Mouse (Mus musculus): ENCODE data around the gene BC055324. TPM values are rescaled to one million over a fixed set of nuclear protein-coding genes. Genes with fewer than 3 reads are reported as not detected.
A peak's percentile ranks its signal among the peaks of the same experiment; 100 is the strongest.
"Not testable (repeated sequence)": the region's sequence is repeated elsewhere in the genome, so short reads cannot be mapped to it uniquely, and the experiment has no call there.

Gene BC055324
- polyA plus RNA-seq (2012; ENCODE audit: insufficient read depth, insufficient read length, low replicate concordance, missing spikeins), result not detected in 2 replicates

DNA sequence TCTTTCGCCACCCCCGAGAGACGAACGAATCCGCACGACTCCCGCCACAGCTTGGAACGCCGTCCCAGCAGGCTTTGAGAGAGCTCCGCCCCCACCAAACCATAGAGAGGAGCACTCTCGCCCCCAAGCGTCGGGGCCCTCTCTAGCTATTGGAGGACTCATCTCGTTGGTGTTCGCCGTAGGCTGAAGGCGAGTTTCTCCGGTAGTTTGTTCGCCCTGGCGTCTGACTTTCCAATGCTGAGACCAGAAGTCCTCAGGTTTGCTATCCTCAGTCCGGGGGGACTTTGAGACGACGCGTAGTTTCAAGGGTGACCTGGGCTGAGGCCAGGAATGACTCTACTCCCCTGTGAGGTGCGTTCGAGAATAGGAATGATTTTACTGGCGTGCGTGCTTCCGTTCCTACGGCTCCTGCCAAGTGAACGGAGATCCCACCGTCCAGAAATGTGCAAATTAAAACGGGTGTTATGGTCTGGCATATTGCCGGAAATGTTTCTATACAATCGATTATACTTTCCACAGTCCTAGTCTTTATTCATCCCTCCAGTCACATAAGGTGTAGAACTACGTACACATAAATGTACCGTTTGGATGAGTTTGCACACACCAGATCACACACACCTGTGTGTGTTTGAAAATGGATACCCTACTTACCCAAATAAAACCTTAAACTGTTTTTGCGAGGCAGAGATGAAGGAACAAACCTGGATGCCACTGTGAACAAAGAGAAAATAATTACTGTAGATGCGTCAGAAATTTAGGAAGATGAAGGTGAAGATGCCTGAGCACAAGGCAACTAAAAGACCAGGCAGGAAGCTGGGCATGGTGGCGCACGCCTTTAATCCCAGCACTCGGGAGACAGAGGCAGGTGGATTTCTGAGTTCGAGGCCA is at the start of gene BC055324, which contains the start of gene Mettl18:
TSS of gene BC055324 (minus strand) at position 76 of the 888 bp plus-strand sequence.
TSS of gene Mettl18 (plus strand) at position 169 of the 888 bp plus-strand sequence.
- no peak for TF ChIP-seq CTCF (IDR thresholded peaks at IDR 0.05; ENCODE audit: insufficient read depth, low read depth, low read length)
- 0 out of 2 replicates have a peak, but pooled peaks have one; percentile 37 for TF ChIP-seq POLR2A (IDR thresholded peaks at IDR 0.05; ENCODE audit: insufficient read depth, low read depth, low read length)
- peak within 1 kb of the TSS; percentile 94 for H3K4me3 ChIP-seq (ENCODE audit: insufficient read depth, low read depth, low read length)
- 2% methylated on average over 43 of the region's 43 CpGs for WGBS
- peak within 1 kb of the TSS; percentile 79 for H3K27ac ChIP-seq (ENCODE audit: insufficient read depth, low read depth, low read length)
- H3K4me1 ChIP-seq (ENCODE audit: control insufficient read depth, insufficient read depth, low read length), result no peaks in the 10 kb centered on the region

DNA sequence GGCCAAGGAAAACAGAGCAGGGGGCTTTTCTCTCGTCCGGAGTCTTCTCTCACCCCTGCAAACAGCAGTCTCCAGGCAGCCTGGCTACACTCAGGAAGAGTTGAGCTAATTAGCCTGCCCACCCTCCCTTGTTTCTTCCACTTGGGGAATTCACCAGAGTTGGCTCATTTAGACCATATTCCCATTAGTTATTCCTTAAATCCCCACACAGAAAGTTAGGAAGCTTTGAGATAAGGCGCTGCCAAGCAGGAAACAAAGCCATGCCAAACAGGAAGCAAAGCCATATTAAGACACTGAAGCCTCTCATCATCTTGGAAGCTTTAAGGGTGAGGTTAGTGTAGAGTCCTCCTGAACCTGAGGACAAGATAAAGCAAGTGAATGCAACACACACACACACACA is 49.0 kb upstream of the BC055324 start:
- TF ChIP-seq POLR2A (IDR thresholded peaks at IDR 0.05; ENCODE audit: insufficient read depth, low read depth, low read length) (no peak), CTCF (IDR thresholded peaks at IDR 0.05; ENCODE audit: insufficient read depth, low read depth, low read length) (no peak)
- H3K4me1 ChIP-seq (ENCODE audit: control insufficient read depth, insufficient read depth, low read length), result no peaks in the 10 kb centered on the region
- 29% methylated on average over 3 of the region's 3 CpGs for WGBS

DNA sequence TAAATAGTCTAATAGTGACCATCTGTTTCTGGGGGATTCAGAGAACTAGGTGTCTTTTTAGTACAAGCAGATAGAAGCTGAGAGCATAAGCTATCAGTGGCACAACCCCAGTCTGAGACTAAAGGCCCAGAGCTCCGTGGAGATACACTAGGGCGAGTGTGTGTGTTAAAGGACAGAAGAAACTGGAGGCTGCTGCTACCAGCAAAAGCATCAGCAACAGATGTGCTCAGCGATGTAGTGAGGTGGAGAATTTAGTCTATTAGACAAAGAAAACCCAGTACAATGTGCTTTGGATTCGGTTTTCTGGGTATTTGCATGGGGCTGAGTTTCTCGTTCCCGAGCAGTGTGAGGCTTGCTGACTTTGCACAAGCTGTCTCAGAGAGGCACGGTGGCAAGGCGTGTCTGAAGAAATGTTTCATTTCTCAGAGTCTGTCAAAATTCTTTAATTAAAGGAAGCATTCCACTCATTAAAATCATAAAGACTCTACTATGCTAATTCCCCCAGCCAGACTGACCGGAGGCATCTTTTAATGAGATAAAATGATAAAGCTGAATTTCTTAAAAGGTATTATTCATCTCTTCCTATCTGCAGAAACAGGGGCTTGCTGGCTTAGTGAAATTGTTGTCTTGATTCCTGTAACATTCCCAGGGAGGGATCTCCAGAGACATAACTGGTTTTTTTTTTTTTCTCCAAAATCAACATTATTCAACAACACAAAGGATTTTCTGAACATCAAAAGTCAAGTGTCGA is 46.0 kb upstream of the BC055324 start:
- 76% methylated on average over 10 of the region's 10 CpGs for WGBS
- Histone ChIP-seq H3K4me1 (ENCODE audit: control insufficient read depth, insufficient read depth, low read length) (no peaks in the 10 kb centered on the region), H3K27ac (ENCODE audit: insufficient read depth, low read depth, low read length) (no peak overlapping the region), H3K4me3 (ENCODE audit: insufficient read depth, low read depth, low read length) (no peak overlapping the region)
- TF ChIP-seq CTCF (IDR thresholded peaks at IDR 0.05; ENCODE audit: insufficient read depth, low read depth, low read length), result no peak
- no peak for TF ChIP-seq POLR2A (IDR thresholded peaks at IDR 0.05; ENCODE audit: insufficient read depth, low read depth, low read length)

More for the DNA sequence above, 49.0 kb upstream of the BC055324 start:
- Histone ChIP-seq H3K27ac (ENCODE audit: insufficient read depth, low read depth, low read length) (no peak overlapping the region), H3K4me3 (ENCODE audit: insufficient read depth, low read depth, low read length) (no peak overlapping the region)

DNA sequence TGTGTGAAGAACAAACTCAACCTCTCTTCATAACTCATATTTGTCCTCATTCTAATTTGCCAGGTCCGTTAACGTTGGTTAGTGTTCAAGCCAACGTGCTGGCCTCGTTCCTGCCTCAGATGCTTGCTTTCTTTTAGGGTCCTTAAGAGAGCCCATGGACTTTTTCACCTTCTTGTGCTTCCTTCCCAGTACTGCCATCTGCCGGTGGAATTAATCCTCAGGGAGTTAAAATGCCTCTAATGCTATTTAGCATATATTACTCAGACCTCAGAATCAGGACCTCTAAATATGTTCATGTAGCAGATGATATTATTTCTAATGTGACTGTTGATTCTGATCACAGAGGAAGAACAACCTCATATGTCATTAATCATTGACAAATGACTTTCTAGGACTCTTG is 32.8 kb upstream of the BC055324 start:
- H3K4me1 ChIP-seq (ENCODE audit: control insufficient read depth, insufficient read depth, low read length), result no peaks in the 10 kb centered on the region
- no peak overlapping the region for H3K27ac ChIP-seq (ENCODE audit: insufficient read depth, low read depth, low read length)
- WGBS, result 63% methylated on average over 5 of the region's 5 CpGs
- no peak for TF ChIP-seq POLR2A (IDR thresholded peaks at IDR 0.05; ENCODE audit: insufficient read depth, low read depth, low read length)
- no peak for TF ChIP-seq CTCF (IDR thresholded peaks at IDR 0.05; ENCODE audit: insufficient read depth, low read depth, low read length)
- H3K4me3 ChIP-seq (ENCODE audit: insufficient read depth, low read depth, low read length), result no peak overlapping the region

DNA sequence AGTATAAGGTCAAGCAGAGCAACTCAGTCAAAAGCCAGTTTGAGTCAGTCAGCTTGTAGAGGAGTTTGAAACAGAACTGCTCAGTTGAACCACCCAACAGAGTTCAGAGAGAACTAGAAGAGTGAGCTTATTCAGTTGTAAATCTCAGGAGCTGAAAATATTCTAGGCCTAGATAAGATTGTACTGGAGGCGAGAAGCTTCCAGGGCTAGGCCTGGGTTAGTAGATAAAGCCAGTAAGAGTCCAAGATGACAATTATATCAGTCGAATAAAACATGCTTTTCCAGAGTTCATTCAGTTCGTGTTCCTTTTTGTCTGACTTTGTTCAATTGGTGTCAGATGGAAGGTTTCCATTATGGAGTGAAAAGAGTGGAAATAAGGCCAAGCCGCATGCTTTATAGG is 31.1 kb upstream of the BC055324 start:
- H3K4me1 ChIP-seq (ENCODE audit: control insufficient read depth, insufficient read depth, low read length), result no peaks in the 10 kb centered on the region
- H3K27ac ChIP-seq (ENCODE audit: insufficient read depth, low read depth, low read length), result no peak overlapping the region
- no peak overlapping the region for H3K4me3 ChIP-seq (ENCODE audit: insufficient read depth, low read depth, low read length)
- 83% methylated on average over 4 of the region's 4 CpGs for WGBS
- TF ChIP-seq CTCF (IDR thresholded peaks at IDR 0.05; ENCODE audit: insufficient read depth, low read depth, low read length), result no peak

DNA sequence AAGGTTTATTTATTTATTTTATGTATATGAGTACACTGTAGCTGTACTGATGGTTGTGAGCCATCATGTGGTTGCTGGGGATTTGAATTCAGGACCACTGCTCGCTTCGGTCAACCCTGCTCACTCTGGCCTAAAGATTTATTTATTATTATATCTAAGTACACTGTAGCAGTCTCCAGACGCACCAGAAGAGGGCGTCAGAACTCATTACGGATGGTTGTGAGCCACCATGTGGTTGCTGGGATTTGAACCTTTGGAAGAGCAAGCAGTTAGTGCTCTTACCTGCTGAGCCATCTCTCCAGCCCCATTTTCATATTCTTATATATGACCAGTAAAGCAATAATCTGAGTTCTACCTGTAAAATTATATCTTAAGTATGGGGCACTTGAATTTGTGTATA is 27.5 kb upstream of the BC055324 start:
- not testable (repeated sequence) for H3K4me3 ChIP-seq (ENCODE audit: insufficient read depth, low read depth, low read length); H3K27ac ChIP-seq (ENCODE audit: insufficient read depth, low read depth, low read length); H3K4me1 ChIP-seq (ENCODE audit: control insufficient read depth, insufficient read depth, low read length)
- WGBS, result 83% methylated on average over 5 of the region's 5 CpGs

DNA sequence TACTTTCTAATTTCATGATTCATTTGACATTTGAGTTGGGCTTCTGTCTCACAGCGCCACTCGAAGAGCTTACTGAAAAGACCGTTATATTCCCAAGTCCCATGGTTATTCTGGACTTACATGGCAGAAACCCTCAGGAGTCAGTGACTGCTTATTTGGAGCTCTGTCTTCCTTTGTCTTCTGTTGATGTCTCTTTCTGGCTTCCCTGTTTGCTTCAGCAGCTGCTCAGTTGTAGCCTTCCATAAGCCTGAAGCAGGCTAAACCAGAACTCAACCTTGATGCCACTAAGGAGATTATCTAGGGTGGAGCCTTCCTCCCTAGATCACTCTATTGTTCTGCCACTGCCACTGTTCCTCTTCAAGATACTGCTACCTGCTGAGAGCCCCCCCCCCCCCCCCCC is 26.1 kb upstream of the BC055324 start:
- not testable (repeated sequence) for H3K4me3 ChIP-seq (ENCODE audit: insufficient read depth, low read depth, low read length); H3K4me1 ChIP-seq (ENCODE audit: control insufficient read depth, insufficient read depth, low read length); H3K27ac ChIP-seq (ENCODE audit: insufficient read depth, low read depth, low read length)
- 84% methylated on average over 3 of the region's 3 CpGs for WGBS

DNA sequence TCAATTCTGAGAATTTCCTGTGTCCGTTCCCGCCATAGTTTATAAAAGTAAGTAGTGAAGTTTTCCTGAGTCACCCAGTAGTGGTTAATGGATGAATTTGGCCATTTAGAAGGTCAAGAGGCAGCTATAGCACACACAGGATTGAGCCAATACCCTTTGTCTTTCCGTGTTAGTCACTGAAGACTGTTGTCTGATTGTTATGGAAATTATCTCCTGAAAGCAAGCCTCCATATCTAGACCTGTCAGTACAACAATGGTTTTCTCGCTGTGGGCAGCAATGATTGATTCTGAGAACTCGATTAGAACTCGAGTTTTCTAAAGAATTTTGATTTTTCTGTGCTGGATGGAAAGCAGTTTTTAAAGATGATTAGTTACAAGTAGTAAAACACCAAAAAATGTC is 25.2 kb upstream of the BC055324 start:
- no peak for TF ChIP-seq POLR2A (IDR thresholded peaks at IDR 0.05; ENCODE audit: insufficient read depth, low read depth, low read length)
- 50% methylated on average over 6 of the region's 6 CpGs for WGBS
- Histone ChIP-seq H3K27ac (ENCODE audit: insufficient read depth, low read depth, low read length) (no peak overlapping the region), H3K4me1 (ENCODE audit: control insufficient read depth, insufficient read depth, low read length) (no peaks in the 10 kb centered on the region), H3K4me3 (ENCODE audit: insufficient read depth, low read depth, low read length) (no peak overlapping the region)

DNA sequence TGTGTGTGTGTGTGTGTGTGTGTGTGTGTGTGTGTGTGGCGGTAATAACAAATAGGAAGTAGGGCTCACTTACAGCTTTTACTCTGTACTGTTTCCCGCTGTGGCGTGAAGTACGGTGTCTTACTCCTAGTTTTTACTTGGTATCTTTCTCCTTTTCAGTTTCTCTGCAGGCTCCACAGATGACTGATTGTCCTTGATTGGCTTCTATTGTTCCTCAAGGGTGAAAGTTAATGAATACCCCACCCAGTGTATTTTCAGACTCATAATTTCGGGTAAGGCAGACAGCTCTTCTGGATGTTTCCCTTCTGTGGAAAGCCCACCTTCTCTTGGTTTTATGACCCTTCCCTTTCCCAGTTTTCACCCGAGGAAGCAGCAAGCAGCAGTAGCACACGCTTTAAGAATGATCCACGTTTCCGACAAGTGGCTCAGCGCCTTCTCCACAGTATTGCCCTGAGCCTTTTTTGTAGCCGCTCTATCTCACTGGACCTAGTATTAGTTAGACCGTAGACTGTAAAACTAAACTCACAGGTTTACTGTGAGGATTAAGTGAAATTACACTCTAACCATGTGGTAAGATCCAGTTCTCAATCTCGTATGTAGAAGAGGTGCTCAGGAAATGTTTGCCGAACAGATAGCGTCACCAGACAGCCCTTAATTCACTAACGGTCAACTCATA is 23.8 kb upstream of the BC055324 start:
- 87% methylated on average over 16 of the region's 16 CpGs for WGBS
- no peak for TF ChIP-seq CTCF (IDR thresholded peaks at IDR 0.05; ENCODE audit: insufficient read depth, low read depth, low read length)
- TF ChIP-seq POLR2A (IDR thresholded peaks at IDR 0.05; ENCODE audit: insufficient read depth, low read depth, low read length), result no peak
- H3K4me1 ChIP-seq (ENCODE audit: control insufficient read depth, insufficient read depth, low read length), result no peaks in the 10 kb centered on the region

More for the DNA sequence above, 23.8 kb upstream of the BC055324 start:
- no peak overlapping the region for H3K4me3 ChIP-seq (ENCODE audit: insufficient read depth, low read depth, low read length)
- H3K27ac ChIP-seq (ENCODE audit: insufficient read depth, low read depth, low read length), result no peak overlapping the region
